Mouse (Mus musculus) heart, adult 2 months (tissue): ENCODE data around the gene Gm21970. TPM values are rescaled to one million over a fixed set of nuclear protein-coding genes. Genes with fewer than 3 reads are reported as not detected.

Experiments used
- DNase-seq, 2 experiments: peaks; one replicate each; pipeline ENCODE4 v3.0.0; 2021
- H3K27ac ChIP-seq: fragments of 200-600 bp; 2 replicates; pipeline ENCODE4 v1.8.1; 2022
- H3K27me3 ChIP-seq: fragments of 200-500 bp; 2 replicates; pipeline ENCODE4 v1.6.1; 2012; ENCODE audit warnings: mild to moderate bottlenecking, low read length, inconsistent platforms, mixed read lengths; ENCODE audit not compliant: control insufficient read depth, insufficient read depth
- H3K36me3 ChIP-seq: fragments of 200-500 bp; 2 replicates; pipeline ENCODE4 v1.6.1; 2012; ENCODE audit warnings: low read length, inconsistent platforms; ENCODE audit not compliant: control insufficient read depth, insufficient read depth
- H3K4me1 ChIP-seq: fragments of 200-500 bp; 2 replicates; pipeline ENCODE4 v1.6.1; 2011; ENCODE audit warnings: low read length; ENCODE audit not compliant: control insufficient read depth, insufficient read depth
- H3K4me3 ChIP-seq: fragments of 200-600 bp; 2 replicates; pipeline ENCODE4 v1.8.1; 2022
- H3K79me2 ChIP-seq: fragments of 200-500 bp; replicated peaks from 2 replicates; pipeline ENCODE4 v1.6.1; 2012; ENCODE audit warnings: mild to moderate bottlenecking, inconsistent platforms, low read length, moderate library complexity, mixed read lengths; ENCODE audit not compliant: control insufficient read depth, insufficient read depth
- H3K9ac ChIP-seq: fragments of 200-500 bp; 2 replicates; pipeline ENCODE4 v1.6.1; 2012; ENCODE audit warnings: low read depth, mild to moderate bottlenecking, control low read depth, inconsistent platforms, low read length, mixed read lengths
- CTCF ChIP-seq: fragments of 200-600 bp; IDR thresholded peaks from 2 replicates; pipeline ENCODE4 v1.8.1; 2022; ENCODE audit warnings: antibody characterized with exemption, mild to moderate bottlenecking, moderate library complexity
- EP300 ChIP-seq: fragments of 200-500 bp; IDR thresholded peaks from 2 replicates; pipeline ENCODE4 v1.6.1; 2011; ENCODE audit warnings: low read depth, low read length, control low read depth; ENCODE audit not compliant: insufficient read depth
- POLR2A ChIP-seq: fragments of 200-500 bp; IDR thresholded peaks from 2 replicates; pipeline ENCODE4 v1.6.1; 2011; ENCODE audit warnings: mild to moderate bottlenecking, low read depth, low read length, control low read depth; ENCODE audit not compliant: insufficient read depth
- WGBS: fragments of 180-500 bp; shearing (Covaris S2); methylation state at CpG from one replicate; pipeline ENCODE4 v1.1.7; 2018; 5-methylcytosine and 5-hydroxymethylcytosine counted together
- intact Hi-C: fragments of 180-260 bp; cut with DNase I; formaldehyde crosslinking; loops from one replicate; pipeline ENCODE4 v1.15.1; 2025
- polyA plus RNA-seq: library from polyadenylated mRNA; depleted of rRNA; stranded (reverse); fragments of >200 nt; gene quantifications from 2 replicates; pipeline ENCODE4 v1.2.3, GENCODE M21; 2012
- total RNA-seq, 2 experiments: library from RNA; stranded (reverse); gene quantifications; 2 replicates each; pipeline ENCODE4 v1.2.3; 2021

Gm21970 gene
- total and polyA plus RNA-seq, 3 experiments: not detected

DNA sequence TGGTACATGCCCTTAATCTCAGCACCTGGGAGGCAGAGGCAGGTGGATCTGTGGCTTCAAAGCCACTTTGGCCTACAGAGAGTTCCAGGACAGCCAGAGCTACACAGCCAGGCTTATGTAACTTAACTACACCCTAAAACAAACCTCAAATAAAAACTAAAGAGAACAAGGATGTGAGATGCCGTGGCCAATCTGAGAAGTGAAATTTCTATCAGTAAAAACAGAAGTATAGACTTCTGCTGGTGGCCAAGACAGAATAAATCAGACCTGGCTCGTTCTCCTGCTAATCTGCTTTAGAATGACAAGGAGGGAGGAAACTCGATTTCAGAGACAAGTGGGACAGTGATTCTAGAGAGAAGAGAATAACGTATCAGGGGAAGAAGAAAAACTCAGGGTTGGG lies 64.3 kb downstream of the Gm21970 start:
- Histone ChIP-seq H3K27me3 (no peaks in the 10 kb centered on the region), H3K79me2 (no peaks in the 10 kb centered on the region), H3K27ac (no peak overlapping the region), H3K4me3 (no peak overlapping the region), H3K9ac (no peak overlapping the region), H3K36me3 (peaks cover 5% of the 10 kb centered on the region), H3K4me1 (peaks cover 10% of the 10 kb centered on the region)
- WGBS: 60% methylated on average over 4 of the region's 4 CpGs
- intact Hi-C loops: no loop called here
- no peak for DNase-seq
- TF ChIP-seq CTCF (no peak), EP300 (no peak), POLR2A (no peak)

DNA sequence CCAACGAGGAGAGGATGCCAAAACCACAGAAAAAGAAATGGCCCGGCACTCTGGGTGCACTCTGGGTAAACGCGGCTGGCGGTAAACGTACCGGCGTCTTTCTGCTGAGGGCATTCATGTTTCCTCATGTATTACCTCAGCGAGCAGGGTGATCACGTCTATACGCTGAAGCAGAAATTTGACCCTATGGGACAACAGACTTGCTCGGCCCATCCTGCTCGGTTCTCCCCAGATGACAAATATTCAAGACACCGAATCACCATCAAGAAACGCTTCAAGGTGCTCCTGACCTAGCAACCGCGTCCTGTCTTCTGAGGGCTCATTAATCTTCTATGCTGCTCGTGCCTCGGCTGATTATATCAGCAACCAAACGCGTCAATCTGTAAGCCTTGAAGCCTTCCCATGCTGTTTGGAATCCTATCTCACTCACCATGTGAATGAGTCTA lies 66.8 kb downstream of the Gm21970 start:
- no peaks in the 10 kb centered on the region for H3K27me3 ChIP-seq
- intact Hi-C loops: no loop called here
- no peak overlapping the region for H3K4me3 ChIP-seq
- no peak for DNase-seq
- H3K79me2 ChIP-seq: no peaks in the 10 kb centered on the region
- TF ChIP-seq POLR2A (no peak), CTCF (no peak), EP300 (no peak)
- H3K4me1 ChIP-seq: peaks cover 2% of the 10 kb centered on the region
- H3K27ac ChIP-seq: no peak overlapping the region
- no peak overlapping the region for H3K9ac ChIP-seq
- WGBS: 87% methylated on average over 21 of the region's 21 CpGs
- no peaks in the 10 kb centered on the region for H3K36me3 ChIP-seq

DNA sequence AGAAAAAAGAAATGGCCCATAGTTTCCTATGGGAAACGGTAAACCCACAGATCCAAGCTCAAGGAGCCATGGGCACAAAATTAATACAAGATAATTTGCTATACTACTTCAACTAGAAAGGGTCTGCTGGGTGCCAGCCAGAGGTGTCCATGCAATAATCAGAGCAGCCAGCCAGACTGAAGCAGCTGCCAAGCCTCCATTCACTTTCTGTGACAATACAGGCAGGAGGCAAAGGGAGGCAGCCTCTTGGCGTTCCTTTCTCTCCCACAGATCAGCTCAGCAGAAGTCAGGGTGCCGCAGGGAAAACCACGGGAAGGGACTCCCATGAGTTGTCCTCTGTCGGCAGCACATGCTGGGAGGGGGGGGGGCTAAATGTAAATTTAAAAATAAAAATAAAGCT lies 67.5 kb downstream of the Gm21970 start:
- peak in 1 of 2 experiments; percentile 40 for DNase-seq
- Histone ChIP-seq H3K9ac (no peak overlapping the region), H3K27ac (no peak overlapping the region), H3K36me3 (no peaks in the 10 kb centered on the region), H3K27me3 (no peaks in the 10 kb centered on the region), H3K79me2 (no peaks in the 10 kb centered on the region), H3K4me1 (peaks cover 2% of the 10 kb centered on the region), H3K4me3 (no peak overlapping the region)
- intact Hi-C loops: no loop called here
- no peak for TF ChIP-seq CTCF
- TF ChIP-seq EP300: no peak
- no peak for TF ChIP-seq POLR2A
- 27% methylated on average over 5 of the region's 5 CpGs for WGBS

DNA sequence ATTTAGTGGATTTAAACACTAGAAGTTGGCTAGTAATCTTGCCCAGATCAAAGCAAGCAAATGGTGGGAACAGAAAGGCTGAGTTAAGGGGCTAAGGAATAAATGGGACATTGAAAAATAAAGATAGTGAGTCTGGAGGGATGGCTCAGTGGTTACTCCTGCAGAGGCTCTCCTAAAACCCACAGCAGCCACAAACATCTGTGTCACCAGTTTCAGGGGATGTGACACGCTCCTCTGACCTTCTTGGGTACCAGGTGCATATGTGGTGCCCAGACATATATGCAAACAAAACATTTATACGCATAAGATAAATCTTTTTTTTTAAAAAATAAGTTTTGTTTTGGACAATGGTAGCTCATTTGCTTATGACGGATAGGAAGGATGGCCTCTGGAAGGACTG lies 67.9 kb downstream of the Gm21970 start:
- peaks cover 2% of the 10 kb centered on the region for H3K4me1 ChIP-seq
- no peak overlapping the region for H3K9ac ChIP-seq
- H3K36me3 ChIP-seq: no peaks in the 10 kb centered on the region
- H3K27me3 ChIP-seq: no peaks in the 10 kb centered on the region
- H3K79me2 ChIP-seq: no peaks in the 10 kb centered on the region
- intact Hi-C loops: no loop called here
- no peak for DNase-seq
- H3K4me3 ChIP-seq: no peak overlapping the region
- WGBS: 79% methylated on average over 3 of the region's 3 CpGs
- H3K27ac ChIP-seq: no peak overlapping the region
- no peak for TF ChIP-seq CTCF
- TF ChIP-seq EP300: no peak
- TF ChIP-seq POLR2A: no peak

DNA sequence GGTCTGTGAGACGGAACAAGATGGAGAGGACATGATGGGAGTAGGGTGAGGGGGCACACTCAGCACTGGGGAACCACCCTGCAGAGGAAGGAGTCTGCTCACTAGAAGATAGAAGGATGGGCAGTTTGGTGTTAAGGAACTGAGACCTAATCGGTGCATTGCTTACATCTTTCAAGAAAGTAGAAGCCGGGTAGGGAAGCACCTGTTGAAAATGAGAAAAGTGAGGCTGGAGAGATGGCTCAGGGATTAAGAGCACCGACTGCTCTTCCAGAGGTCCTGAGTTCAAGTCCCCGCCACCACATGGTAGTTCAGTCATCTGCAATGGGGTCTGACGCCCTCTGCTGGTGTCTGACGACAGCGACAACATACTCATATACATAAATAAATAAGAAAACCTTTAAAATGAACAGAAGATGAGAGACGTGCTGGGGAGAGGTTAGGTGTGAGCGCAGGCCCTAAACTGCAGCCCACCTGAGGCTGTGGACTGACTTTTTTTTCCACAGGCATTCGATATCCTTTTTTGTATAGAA lies 68.4 kb downstream of the Gm21970 start:
- TF ChIP-seq CTCF (peak; percentile 61), POLR2A (no peak)
- Histone ChIP-seq H3K36me3 (no peaks in the 10 kb centered on the region), H3K27ac (no peak overlapping the region; the same call in 1 of the 2 replicates), H3K79me2 (no peaks in the 10 kb centered on the region), H3K4me1 (peaks cover 2% of the 10 kb centered on the region), H3K9ac (no peak overlapping the region), H3K27me3 (no peaks in the 10 kb centered on the region), H3K4me3 (no peak overlapping the region)
- whole genome bisulfite sequencing: 76% methylated on average over 11 of the region's 11 CpGs
- no peak for DNase-seq
- intact Hi-C loops: loop anchor here (2.0 to 5.0 kb wide), 2 partner anchors 19 to 53 kb away; partner anchors contain the start of gene Il10rb

DNA sequence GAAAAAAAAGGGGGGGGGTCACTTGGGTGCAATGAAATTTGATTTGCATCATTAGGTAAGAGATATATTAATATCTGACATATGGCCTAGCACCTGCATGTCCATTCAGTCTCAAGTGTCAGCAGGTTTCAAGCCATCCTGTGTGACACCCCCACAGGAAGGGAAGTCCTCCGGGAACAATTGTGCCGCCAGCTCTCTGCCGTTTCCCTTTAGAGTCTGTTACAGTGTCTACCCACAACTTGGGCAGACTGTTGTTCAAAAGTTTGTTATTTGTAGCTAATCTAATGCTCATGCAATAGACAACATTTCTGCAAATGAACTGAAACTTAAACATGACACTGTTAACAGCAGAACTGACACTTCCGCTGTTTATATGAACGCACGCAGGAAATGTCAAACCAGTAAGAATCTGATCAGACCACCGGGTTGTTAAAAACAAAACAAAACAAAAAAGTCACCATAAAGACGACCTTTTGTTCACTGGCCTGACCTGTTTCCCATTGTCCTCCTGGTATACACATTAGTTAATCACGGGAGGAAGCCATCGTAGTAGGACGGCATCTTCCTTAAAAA lies 69.6 kb downstream of the Gm21970 start:
- Histone ChIP-seq H3K4me3 (peak overlapping the region; percentile 26; the same call in 1 of the 2 replicates), H3K36me3 (no peaks in the 10 kb centered on the region), H3K79me2 (no peaks in the 10 kb centered on the region), H3K27ac (peak overlapping the region; percentile 72), H3K4me1 (peaks cover 3% of the 10 kb centered on the region), H3K27me3 (no peaks in the 10 kb centered on the region), H3K9ac (no peak overlapping the region; the same call in 1 of the 2 replicates)
- DNase-seq: peak; percentile 50 to 59
- intact Hi-C loops: loop anchor here (2.0 to 5.0 kb wide), 2 partner anchors 20 to 54 kb away; partner anchors contain the start of gene Il10rb
- WGBS: 38% methylated on average over 11 of the region's 11 CpGs
- peak; percentile 33; the same call in 1 of the 2 replicates for TF ChIP-seq EP300
- TF ChIP-seq POLR2A: no peak; the same call in 1 of the 2 replicates
